Mouse (Mus musculus) liver, postnatal 0 days (tissue): ENCODE data around the gene Smpdl3b.

Experiments
- CTCF ChIP-seq: sonication (generic); IDR thresholded peaks from 2 replicates; pipeline ENCODE4 v1.5.1; 2016; ENCODE audit warnings: antibody characterized with exemption, low read depth
- EP300 ChIP-seq: IDR thresholded peaks from 2 replicates; pipeline ENCODE4 v1.6.1; 2016; ENCODE audit warnings: antibody characterized with exemption, low read depth, mild to moderate bottlenecking

DNA sequence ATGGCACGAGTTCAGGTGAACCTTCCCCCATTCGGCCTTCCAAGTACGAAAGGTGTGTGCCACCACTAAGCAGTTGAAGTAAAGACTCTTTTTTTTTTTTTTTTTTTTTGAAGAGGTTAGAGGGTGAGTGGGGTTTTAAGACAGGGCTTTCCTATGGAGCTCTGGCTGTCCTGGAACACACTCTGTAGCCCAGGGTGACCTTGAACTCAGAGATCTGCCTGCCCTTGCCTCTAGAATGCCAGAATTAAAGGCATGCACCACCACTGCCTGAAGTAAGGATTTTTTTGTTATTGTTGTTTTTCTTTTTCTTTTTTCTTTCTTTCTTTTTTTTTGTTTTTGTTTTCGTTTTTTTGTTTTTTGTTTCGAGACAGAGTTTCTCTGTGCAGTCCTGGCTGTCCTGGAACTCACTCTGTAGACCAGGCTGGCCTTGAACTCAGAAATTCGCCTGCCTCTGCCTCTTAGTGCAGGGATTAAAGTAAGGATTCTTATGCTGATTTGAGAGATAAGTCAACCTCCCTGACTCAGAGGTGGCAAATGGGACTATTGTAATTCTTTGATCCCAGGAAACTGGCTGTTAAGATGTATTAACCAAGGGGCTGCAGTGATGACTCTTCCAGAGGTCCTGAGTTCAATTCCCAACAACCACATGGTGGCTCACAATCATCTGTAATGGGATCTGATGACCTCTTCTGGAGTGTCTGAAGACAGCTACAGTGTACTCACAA, 7.6 kb downstream of the Smpdl3b start:
- no peak for TF ChIP-seq CTCF
- no peak for TF ChIP-seq EP300
